Mouse (Mus musculus) cerebellum, adult 18-20 months (tissue): Measurements from ENCODE around the gene Adam12.

Source experiments
- DNase-seq, 2 experiments: peaks; one replicate each; pipeline ENCODE4 v3.0.0; 2021

Gene Adam12

GRCm38 (mm10) chr7:134224741-134225612 is 7.0 kb downstream of the Adam12 start:
- peak; percentile 12 to 33 for DNase-seq

GRCm38 (mm10) chr7:134224421-134224740 is 7.6 kb downstream of the Adam12 start:
- peak in 1 of 2 experiments; percentile 7 for DNase-seq

- DNase-seq, result peak; percentile 50 to 72
Observed at GRCm38 (mm10) chr7:134223444-134224161, 8.3 kb downstream of the Adam12 start.

DNA sequence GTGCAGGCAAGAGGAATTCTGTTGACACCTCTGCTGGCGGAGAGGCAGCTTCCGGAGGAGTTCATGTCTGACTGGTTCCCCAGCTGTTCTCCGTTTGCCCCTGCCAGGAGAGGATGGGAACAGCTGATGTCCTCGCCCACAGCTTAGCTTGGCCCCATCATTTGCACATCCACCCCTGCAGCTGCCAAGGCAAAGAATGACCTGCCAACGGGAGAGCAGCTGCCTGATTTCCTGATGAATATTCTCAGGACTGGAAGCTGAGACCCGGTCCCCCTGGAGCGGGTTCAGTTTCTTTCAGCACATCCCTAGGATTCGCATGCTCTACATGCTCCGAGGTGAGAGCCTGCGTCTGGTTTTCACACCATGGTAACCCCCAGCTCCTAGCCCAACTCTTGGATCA is 24.0 kb downstream of the Adam12 start:
- DNase-seq, result no peak

GRCm38 (mm10) chr7:134193089-134193488 is 38.9 kb downstream of the Adam12 start:
- DNase-seq, result no peak

GRCm38 (mm10) chr7:134190101-134190500 is 41.8 kb downstream of the Adam12 start:
- DNase-seq, result no peak

DNA sequence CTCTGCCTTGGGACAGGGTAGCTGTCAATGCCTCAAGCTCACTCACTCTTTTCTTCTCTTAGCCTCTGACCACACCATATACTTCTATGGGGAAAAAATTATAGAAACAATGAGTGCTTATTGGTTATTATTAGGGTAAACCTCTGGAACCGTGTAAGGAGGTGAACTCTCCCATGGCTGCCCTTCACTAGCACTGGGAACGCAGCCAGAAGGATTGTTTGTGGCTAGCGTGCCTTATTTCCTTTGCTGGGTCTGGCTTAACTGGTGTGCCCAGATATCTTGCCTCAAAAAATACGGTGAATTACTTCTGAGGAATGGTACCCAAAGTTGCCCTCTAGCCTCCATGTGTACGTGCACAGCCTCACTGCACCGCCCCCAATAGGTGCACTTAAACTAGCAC is 43.4 kb downstream of the Adam12 start:
- no peak for DNase-seq

- DNase-seq, result no peak
Observed at GRCm38 (mm10) chr7:134187946-134188345, 44.0 kb downstream of the Adam12 start.

- DNase-seq, result no peak
Observed at GRCm38 (mm10) chr7:134186497-134186896, 45.4 kb downstream of the Adam12 start.

- DNase-seq, result no peak
Observed at GRCm38 (mm10) chr7:134185751-134186150, 46.2 kb downstream of the Adam12 start.

DNA sequence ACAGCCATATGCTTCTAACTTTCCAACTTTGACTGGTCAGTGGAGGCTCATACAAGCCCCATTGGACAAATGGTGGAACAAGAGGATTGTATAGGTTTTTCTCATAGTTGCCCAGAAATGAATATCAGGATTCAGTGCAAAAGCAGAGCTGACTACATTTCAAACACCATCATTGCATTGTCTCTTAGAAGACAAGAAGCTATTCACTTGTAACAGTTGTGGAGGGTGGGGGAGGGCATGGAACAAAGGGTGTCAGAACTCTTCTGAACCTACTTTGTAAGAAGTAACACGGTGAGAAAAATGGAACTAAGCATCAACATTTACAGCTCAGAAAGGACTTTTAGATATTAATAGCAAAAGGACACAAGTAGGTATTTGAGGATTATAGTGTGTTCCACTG is 50.2 kb downstream of the Adam12 start:
- DNase-seq, result no peak

DNA sequence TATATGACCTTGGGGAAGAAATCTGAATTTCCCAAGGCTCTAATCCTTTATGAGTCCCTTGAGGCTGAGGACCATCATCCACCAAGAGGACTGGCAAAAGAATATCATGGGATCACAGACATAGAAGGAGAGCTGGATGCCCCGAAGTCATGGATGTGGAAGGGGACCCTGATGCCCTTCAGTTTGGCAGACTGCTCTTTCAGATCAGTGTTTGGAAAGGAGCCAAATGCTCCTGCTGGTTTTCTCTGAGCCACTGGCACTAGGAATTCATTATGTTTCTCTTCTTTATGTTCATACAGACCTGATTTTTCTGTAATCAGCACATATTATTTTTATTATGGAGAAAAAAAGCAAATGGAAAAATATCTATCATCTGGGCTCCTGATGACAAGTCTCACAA is 50.9 kb downstream of the Adam12 start:
- DNase-seq, result no peak

GRCm38 (mm10) chr7:134177051-134177450 is 54.9 kb downstream of the Adam12 start:
- no peak for DNase-seq

- DNase-seq, result no peak
Observed at GRCm38 (mm10) chr7:134175201-134175600, 56.7 kb downstream of the Adam12 start.

DNA sequence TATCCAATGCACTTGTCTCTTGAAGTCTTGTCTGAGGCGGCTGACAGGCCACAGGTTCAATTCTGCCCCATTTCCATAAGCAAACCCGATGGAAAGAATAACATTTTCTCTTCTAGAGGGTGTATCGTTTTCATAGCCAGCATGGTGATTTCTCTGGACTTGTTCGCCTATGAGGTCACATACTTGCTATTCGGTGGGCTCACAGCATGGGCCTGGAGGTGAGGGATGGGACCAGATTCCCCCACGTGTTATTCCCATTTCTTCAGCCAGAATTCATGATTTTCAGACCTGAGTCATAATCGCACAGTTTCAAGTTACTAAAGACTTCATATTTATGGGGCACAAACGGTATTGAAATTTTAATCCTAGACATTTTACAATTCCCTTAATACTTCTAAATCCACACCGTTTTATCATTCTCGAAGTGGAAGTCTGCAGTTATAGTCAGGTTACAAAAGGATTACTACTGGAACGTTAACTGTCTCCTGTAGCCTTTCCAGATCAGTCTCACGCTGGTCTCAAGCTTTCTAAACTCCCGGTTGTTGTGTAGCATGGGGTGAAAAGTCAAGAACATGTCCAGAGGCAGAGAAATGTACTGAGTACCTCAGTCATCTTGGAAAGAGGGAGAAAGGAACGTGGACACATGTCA is 58.4 kb downstream of the Adam12 start:
- DNase-seq, result no peak

DNA sequence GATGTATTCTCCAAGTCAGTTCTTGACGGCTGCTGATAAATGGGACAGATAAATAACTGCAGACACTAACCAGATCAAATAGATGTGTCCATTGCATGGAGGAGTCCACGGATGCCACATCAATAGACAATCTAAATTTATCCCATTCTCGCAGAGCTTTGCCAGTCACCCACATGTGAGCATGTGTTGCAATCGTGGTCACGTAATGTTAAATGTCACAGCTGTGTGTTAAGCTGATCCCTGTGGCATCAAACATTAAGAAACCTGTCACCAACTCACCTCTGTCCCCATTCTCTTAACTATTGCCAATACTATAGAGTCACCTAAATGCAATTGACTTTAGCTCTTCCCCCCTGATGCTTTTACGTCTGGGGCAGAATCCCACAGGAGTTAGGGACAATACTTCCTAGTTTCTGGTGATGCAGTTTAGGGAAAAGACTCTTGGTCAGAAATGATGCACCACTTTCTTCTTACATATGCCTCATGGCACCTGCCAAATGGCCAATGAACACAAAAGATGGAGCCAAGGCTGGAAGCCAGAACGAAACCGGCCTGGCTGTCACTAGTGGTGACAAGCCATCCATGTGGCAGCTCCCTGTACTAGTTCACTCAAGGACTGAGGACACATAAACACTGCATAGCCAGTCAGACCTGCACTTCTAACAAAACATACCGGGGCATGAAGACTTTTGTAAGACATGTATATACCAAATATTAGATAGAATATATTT is 61.6 kb downstream of the Adam12 start:
- DNase-seq, result no peak

DNA sequence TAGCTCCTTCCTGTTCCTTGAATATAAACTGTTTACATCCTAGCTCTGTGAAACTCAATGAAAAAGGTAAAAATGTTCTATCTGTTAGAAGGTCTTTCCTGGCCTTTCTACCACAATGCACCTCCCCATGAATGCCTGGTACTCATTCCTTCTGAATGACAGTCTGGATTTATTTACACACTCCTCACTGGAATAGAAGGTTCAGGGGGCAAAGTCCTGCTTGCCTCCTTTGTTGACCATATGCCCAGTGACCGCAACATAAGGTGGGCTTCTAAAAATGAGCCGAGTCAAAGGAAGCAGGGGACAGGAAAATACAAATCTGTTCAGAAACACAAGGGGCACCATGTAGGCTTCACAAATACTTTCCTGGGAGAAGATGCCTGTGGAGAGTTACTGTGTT is 62.2 kb downstream of the Adam12 start:
- no peak for DNase-seq

DNA sequence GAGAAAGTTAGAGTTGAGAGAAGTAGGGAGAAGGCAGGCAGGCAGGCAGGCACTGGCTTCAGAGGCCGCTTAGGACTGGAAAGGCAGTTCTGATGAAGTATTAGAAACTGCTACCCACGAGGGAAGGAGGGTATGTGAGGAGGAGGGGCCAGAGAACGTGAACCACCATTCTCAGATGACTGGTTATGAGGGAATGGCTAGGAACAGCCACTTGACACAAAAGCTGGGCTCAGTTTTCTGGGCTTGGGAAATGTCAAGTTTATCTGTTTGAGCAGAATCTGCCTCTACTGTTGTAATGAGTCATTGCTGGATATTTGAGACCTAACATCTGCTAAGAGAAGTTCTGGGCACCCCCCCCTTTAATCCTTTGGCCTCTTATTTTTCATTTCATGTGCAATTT is 64.4 kb downstream of the Adam12 start:
- DNase-seq, result no peak

DNA sequence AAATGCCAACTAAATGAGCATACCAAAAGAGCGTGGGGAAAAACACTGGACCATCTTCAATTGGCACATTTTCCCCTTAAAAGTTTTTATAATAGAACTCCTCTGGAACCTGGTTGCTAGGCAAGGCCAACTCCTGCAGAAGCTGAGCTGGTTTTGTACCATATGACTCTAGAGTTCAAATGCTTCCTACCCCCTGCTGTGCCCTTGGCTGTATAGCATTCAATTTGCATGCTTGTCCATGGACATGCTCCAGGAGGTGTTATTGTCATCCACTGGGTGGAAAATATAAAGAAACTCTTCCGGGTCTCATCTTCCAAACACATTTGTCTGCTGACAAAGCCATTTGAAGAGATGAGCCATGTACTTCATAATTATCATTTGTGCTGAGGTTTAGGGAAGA is 68.2 kb downstream of the Adam12 start:
- no peak for DNase-seq

GRCm38 (mm10) chr7:134162886-134163285 is 69.1 kb downstream of the Adam12 start:
- no peak for DNase-seq

- no peak for DNase-seq
Observed at GRCm38 (mm10) chr7:134159608-134160007, 72.3 kb downstream of the Adam12 start.

DNA sequence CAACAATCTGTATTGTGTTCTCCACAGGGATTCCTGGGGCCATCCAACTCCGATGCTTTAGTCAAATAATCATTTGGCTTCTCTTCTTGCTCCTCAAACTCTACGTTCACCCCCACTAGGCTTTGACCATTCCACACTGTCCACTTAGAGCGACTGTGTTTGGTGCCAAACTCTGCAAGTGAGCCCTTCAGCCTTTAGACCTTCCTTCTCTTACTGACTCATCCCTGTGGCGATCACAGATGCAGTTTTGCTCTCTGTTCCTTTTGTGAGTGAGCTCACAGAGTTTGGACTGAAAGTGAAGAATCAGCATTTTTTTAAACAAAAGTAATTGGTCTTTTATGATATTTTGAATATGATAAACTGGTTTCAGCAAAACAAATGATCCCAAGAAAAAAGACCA is 80.6 kb downstream of the Adam12 start:
- DNase-seq, result no peak

GRCm38 (mm10) chr7:134150305-134150704 is 81.6 kb downstream of the Adam12 start:
- no peak for DNase-seq
